Mouse (Mus musculus) hematopoietic multipotent progenitor cell, adult 10-12 weeks (in vitro differentiated cells): ENCODE measurements around the gene Ucma. TPM values are rescaled to one million over a fixed set of nuclear protein-coding genes. Genes with fewer than 3 reads are reported as not detected.

Experiments used
- polyA plus RNA-seq: library from polyadenylated mRNA; stranded (reverse); fragments of >175 nt; gene quantifications from 2 replicates; pipeline ENCODE4 v1.2.3, GENCODE M21; 2012; ENCODE audit warnings: low replicate concordance

Gene Ucma
- polyA plus RNA-seq, result not detected in 2 replicates

DNA sequence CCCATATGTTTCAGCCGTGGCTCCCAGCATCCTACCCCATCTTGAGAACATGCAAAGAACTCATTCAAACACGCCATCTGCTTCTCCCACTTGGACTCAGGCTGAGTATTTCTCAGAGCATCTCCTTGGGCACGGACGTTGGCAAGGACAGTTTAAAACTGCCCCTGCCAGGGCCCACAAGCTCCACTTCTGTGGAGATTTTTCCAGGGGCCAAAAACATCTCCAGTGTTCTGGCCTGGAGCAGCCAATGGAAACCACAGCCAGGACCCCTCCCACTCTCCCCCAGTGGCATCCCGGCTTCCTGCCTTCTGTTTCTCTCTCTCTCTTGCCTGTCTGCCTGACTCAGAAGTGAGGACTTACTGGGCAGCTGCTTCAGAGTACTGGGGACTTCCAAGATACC is at the start of gene Ucma:
Gene Ucma (plus strand): TSS at position 316 of the 400 bp plus-strand sequence.

GRCm38 (mm10) chr2:5012491-5013324 is 36.8 kb downstream of the Ucma start, which contains the start of gene Mcm10:
Gene Mcm10 (minus strand): TSS chr2:5012791.

Other genes starting within 250 kb of the Ucma start
- gene Sephs1, start 94.6 kb upstream of the Ucma start, polyA plus RNA-seq, result 3.7 and 6.9 TPM in 2 replicates
- 10.7 and 29.0 TPM in 2 replicates for gene Phyh, start 57.1 kb upstream of the Ucma start, polyA plus RNA-seq
- 1.00 and 4.9 TPM in 2 replicates for gene Mcm10, start 36.7 kb downstream of the Ucma start, polyA plus RNA-seq
- 4.8 and 7.6 TPM in 2 replicates for gene Optn, start 87.9 kb downstream of the Ucma start, polyA plus RNA-seq
- gene Ccdc3, start 161.7 kb downstream of the Ucma start, polyA plus RNA-seq, result not detected in 2 replicates